Mouse (Mus musculus): ENCODE results near the gene Smcr8.
A peak's percentile ranks its signal among the peaks of the same experiment; 100 is the strongest.

Smcr8 gene

GRCm38 (mm10) chr11:60776829-60777740, at the start of gene Smcr8, which contains the start of gene Top3a:
TSS of gene Smcr8 (plus strand) at chr11:60777524.
TSS of gene Top3a (minus strand) at chr11:60777365.
- peak; percentile 80 for DNase-seq (ENCODE audit: low read depth, low spot score)

- DNase-seq (ENCODE audit: low read depth, low spot score): peak; percentile 85
These were observed 49.0 kb upstream of the Smcr8 start, which contains the start of gene Mief2 for GRCm38 (mm10) chr11:60728260-60728761. TSS of gene Mief2 (plus strand) at chr11:60728398.

GRCm38 (mm10) chr11:60729217-60729641, 48.1 kb upstream of the Smcr8 start:
- DNase-seq (ENCODE audit: low read depth, low spot score): no peak

- DNase-seq (ENCODE audit: low read depth, low spot score): no peak
These were observed 47.2 kb upstream of the Smcr8 start for GRCm38 (mm10) chr11:60730169-60730568.

DNA sequence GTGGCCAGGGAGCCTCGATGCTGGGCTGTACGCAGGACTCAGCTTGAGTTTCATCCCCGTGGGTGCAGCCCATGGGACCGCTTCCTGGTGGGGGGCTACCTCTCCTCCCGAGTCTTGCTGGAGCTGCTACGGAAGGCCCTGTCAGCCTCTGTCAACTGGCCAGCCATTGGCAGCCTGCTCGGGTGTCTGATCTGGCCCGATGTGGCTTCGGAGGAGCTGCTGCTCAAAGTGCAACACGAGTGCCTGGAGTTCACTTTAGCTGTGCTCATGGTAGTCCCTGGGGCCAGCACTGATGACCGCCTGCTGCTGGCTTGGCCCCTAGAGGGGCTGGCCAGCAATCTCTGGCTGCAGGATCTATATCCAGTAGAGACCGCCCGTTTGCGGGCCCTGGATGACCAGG, 46.1 kb upstream of the Smcr8 start:
- DNase-seq (ENCODE audit: low read depth, low spot score): no peak

DNA sequence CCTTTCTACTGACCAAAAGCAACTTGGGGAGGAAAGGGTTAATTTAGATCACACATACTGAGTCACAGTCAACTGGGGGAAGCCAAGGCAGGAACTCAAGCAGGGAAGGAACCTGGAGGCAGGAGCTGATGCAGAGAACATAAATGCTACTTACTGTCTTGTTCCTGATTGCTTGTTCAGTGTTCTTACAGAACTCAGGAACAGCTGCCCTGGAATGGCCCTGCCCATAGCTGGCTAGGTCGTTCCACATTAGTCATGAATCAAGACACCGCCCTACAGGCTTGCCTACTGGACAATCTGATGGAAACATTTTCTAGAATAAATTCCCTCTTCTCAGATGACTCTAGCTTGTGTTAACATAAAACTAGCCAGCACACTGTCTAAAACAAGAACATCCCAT, 43.1 kb upstream of the Smcr8 start:
- DNase-seq (ENCODE audit: low read depth, low spot score): no peak

DNA sequence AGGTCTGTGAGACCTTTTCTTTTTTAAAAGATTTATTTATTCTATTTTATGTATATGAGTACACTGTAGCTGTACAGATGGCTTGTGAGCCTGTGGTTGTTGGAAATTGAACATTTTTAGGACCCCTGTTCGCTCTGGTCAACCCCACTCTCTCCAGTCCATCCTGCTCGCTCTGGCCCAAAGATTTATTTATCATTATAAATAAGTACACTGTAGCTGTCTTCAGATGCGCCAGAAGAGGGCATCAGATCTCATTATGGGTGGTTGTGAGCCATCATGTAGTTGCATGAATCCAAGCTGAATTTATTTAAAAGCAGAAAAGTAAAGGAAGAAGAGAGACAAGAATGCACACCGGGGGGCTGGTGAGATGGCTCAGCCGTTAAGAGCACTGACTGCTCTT, 42.1 kb upstream of the Smcr8 start:
- DNase-seq (ENCODE audit: low read depth, low spot score): no peak

GRCm38 (mm10) chr11:60736491-60736890, 40.8 kb upstream of the Smcr8 start:
- DNase-seq (ENCODE audit: low read depth, low spot score): no peak

DNA sequence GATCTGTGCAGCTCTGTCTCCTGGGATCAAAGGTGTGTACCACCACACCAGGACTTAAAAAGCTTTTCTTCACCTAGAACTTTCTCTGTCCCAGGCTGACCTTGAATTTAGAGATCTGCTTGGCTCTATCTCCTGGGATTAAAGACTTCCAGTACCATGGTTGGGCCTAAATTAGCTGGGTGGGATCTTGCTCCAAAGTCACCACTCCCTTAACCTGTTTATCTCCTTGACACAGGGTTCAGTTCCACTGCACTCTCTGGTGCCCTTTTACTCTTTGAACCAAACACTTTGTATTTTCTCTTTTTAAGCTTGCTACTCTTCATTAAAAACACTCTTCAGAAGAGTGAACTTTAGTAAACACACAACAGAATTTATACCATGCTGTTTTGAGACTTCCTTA, 39.9 kb upstream of the Smcr8 start:
- DNase-seq (ENCODE audit: low read depth, low spot score): no peak

- no peak for DNase-seq (ENCODE audit: low read depth, low spot score)
These were observed 37.0 kb upstream of the Smcr8 start for GRCm38 (mm10) chr11:60740321-60740720.

DNA sequence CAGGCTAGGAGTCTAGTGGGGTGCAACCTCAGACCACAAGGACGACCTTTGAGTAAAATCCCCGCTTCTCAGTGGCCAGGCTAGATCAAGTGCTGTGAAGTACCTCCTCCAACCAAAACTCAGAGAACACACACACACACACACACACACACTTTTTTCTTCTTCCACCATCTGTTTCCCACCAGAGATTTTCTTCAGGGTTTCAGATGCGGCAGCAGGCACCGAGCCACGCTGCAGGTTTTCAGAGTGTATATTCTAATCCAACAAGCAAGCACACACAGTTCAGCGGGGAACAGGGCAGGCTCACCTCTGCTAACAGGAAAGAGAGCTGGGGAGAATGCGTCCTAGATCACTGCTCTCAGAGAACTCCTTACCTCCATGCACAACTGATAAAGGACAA, 21.8 kb upstream of the Smcr8 start:
- no peak for DNase-seq (ENCODE audit: low read depth, low spot score)

GRCm38 (mm10) chr11:60761681-60762080, 15.6 kb upstream of the Smcr8 start:
- DNase-seq (ENCODE audit: low read depth, low spot score): no peak

DNA sequence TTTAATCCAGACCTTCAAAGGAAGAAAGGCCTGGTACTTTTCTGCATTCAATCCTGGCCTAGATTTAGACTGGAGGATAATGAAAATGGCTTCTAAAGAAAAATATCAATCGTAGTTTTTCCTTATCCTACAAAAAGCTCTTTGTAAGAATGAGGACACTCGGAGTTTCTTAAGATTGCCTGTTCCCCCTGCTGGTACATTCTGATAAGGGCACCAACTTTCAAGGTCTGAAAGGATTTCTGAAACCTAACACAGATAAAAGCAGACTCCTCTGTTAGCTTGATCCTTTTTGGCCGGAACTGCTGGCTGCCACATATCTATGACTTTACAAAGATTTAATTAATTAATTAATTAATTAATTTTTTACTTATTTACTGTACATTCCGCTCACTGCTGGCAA, 10.4 kb upstream of the Smcr8 start:
- no peak for DNase-seq (ENCODE audit: low read depth, low spot score)

GRCm38 (mm10) chr11:60769322-60769721, 8.0 kb upstream of the Smcr8 start:
- DNase-seq (ENCODE audit: low read depth, low spot score): no peak

DNA sequence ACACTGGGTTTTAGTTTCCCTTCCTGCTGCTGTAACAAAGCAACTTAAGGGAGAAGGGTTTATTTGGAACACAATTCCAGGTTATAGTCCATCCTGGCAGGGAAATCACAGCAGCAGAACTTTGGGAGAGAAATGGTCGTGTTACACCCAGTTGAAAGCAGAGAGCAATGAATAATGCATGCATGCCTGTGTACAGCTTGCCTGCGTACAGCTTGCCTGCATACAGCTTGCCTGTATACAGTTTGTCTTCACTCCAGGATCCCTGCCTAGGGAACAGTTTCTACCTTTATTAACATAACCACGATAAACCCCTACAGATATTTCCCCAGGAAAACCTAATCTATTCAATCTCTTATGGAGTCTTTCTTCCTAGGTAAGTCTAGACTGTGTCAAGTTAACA, 6.5 kb upstream of the Smcr8 start:
- DNase-seq (ENCODE audit: low read depth, low spot score): no peak

DNA sequence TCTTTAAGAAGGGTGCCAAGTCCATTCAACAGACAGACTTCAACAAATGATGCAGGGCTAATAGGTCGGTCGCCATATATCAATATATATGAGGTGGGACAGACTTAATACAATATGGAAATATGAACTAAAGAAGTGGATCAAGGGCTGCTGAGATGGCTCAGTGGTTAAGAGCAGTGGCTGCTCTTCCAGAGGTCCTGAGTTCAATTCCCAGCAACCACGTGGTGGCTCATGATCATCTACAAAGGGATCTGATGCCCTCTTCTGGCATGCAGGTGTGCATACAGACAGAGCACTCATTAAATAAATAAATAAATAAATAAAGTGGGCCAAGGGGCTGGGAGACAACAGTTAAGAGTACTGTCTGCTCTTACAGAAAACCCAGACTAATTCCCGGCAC, 5.2 kb upstream of the Smcr8 start:
- no peak for DNase-seq (ENCODE audit: low read depth, low spot score)

DNA sequence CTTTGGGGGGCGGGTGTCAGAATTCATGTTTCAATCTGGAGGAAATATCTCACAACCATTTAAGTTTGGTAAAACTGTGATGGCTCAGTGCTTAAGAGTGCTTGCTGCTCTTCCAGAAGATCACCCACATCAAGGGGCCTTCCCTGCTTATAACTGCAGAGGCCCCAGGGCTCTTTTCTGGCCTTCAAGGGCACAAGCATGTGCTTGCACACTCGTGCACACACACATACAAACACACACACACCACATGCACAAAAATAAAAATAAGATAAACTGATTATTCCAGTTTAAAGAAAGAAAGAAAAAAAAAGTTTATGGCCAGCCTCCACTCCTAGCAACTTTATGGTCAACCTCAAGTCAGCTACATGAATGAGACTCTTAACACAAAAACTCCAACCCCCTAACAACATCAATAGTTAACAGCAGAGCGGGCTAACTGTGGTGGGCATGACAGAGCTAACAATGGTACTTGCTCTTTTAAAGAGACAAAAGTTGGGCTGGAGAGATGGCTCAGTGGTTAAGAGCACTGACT, 3.1 kb upstream of the Smcr8 start:
- DNase-seq (ENCODE audit: low read depth, low spot score): no peak

DNA sequence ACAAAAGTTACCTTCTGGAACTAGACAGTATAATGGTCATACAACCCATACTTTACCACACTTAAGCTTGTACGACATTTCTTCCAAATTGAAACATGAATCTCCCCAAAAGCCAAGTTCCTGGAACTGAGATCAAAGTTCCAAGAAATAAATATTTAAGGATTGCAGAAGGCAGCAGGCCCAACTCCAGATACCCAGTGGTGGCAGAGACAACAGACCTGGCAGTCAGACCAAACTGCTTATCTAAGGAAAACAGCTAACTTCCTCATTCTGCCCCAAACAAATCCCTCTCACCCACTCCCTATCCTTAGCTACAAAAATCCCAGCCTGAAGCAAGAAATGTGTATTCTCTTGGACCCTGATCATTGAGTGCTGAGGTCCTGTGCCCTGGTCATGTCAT, 2.5 kb upstream of the Smcr8 start:
- DNase-seq (ENCODE audit: low read depth, low spot score): no peak

DNA sequence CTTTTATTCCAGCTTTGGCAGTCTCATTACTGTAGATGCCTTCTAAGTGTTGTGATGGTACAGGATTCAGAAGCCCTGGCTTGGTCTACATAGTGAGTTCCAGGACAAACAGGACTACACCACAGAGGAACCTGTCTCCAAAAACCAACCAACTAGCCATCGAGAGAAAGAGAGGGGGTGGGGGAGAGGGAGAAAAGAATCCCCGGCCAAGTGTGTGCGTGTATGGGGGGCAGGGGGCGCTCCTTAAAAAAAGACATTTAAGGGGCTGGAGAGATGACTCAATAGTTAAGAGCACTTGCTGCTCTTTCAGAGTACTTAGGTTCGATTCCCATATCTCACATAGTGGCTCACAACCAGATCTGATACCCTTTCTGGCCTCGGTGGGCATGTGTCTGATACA, 1.7 kb upstream of the Smcr8 start:
- DNase-seq (ENCODE audit: low read depth, low spot score): no peak

DNA sequence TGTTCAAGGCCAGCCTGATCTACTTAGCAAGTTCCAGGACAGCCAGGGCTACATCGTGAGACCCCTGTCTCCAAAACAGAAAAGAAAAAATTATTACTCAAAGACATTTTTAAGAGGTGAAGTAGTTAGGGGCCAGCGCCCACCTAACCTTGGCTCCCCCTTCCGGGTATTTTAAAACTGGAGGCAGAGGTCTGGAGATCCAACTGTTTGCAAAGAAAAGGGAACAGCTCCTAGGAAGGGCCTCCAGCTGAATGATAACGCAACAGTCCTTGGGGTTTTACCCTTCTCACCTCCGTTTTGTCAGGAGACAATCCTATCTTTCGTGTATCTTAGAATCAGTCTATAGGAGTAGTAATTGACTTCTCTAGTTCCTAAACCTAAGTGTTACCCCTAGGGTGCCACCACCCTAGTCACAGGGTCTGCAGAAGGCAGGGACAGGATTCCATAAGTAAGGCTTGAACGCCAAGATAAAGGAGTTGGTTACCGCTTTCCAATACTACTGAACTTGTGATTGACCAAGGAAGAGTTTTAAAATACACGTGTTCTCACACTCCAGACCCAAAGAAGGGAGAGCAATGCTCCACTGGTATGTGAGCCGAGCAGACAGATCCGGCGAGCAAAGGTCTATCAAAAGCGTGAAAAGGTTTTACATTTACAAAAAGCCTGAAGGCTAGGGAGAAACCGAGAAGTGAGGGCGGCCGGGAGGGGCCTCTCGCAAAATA, 1.1 kb upstream of the Smcr8 start:
- no peak for DNase-seq (ENCODE audit: low read depth, low spot score)

DNA sequence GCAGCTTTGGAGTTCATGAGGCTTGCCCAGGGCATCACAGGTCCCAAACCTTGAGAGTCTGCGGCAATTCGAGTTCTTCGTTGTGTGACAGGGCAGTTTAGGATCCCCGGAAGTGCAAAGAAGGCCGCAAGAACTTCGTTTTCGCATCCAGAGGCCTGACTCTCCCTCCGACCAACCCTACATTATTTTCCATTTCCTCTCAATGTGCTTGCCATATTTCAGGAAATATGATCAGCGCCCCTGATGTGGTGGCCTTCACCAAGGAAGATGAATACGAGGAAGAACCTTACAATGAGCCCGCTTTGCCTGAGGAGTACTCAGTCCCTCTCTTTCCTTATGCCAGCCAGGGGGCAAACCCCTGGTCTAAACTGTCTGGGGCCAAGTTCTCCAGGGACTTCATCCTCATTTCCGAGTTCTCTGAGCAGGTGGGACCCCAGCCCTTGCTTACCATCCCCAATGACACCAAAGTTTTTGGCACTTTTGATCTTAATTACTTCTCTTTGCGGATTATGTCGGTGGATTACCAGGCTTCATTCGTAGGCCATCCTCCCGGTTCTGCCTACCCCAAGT, 562 bp downstream of the Smcr8 start:
- no peak for DNase-seq (ENCODE audit: low read depth, low spot score)

DNA sequence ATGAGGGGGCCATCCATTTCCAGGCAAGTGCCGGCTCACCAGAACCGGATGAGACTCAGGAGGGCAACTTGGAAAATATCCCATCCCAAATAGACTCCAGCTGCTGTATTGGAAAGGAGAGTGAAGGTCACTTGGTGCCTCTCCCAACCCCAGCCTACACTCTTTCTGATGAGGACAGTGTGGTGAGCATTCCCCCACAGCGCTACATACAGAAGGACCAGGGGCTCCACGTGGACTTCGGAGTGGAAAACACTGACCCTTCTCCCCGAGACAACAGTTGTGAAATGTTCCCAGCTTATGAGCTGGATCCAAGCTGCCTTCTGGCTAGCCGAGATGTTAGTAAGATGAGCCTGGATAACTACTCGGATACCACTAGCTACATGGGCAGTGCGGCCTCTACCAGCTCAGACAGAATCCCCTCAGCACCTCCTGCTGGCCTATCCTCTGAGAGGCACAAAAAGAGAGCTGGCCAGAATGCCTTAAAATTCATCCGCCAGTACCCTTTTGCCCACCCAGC, 2.4 kb downstream of the Smcr8 start:
- DNase-seq (ENCODE audit: low read depth, low spot score): no peak
